Comparison of ENCODE assay signal across 8 mouse cellular contexts in genomic region chr9:48480411-48481213, GRCm38 (mm10). TPM values are rescaled to one million over a fixed set of nuclear protein-coding genes. Genes with fewer than 3 reads are reported as not detected.
A peak's percentile ranks its signal among the peaks of the same experiment; 100 is the strongest.
DNase-seq lines count a peak whose midpoint lies in the region; ATAC-seq lines count a peak whose summit lies in the region.

TSS of gene Rexo2 (minus strand) at chr9:48480623.

- H3K4me1 ChIP-seq in hindbrain, embryonic 12.5 days = no peaks in the 10 kb centered on the region; the same call in 1 of the 2 replicates

- peak within 1 kb of the TSS; percentile 89 for H3K4me3 ChIP-seq in hindbrain, embryonic 12.5 days

- peak; percentile 94 for DNase-seq in NIH3T3 (ENCODE audit: low read depth)
- peak; percentile 95 to 98 for DNase-seq in cerebellum, postnatal 10 days
- peak; percentile 91 to 94 for DNase-seq in frontal cortex, postnatal 10 days (ENCODE audit: low spot score in 2 of 2)
- DNase-seq in layer of hippocampus, postnatal 14 days (ENCODE audit: low spot score in 2 of 2) = peak; percentile 89 to 96
- peak; percentile 94 for DNase-seq in lung, postnatal 14 days
- DNase-seq in retina, adult 2 months (ENCODE audit: low read depth, low spot score) = peak; percentile 81
- DNase-seq in thymus, postnatal 36 days = peak; percentile 94 to 96

- ATAC-seq in hindbrain, embryonic 12.5 days (ENCODE audit: low FRiP score) = peak; percentile 98

- no peaks in the 10 kb centered on the region for H3K9me3 ChIP-seq in hindbrain, embryonic 12.5 days (replicated peaks)

- peaks cover 6% of the 10 kb centered on the region for H3K36me3 ChIP-seq in hindbrain, embryonic 12.5 days

- H3K9ac ChIP-seq in hindbrain, embryonic 12.5 days = peak within 1 kb of the TSS; percentile 79

- 2% methylated on average over 49 of the region's 49 CpGs for WGBS in hindbrain, embryonic 12.5 days

- H3K27me3 ChIP-seq in hindbrain, embryonic 12.5 days = no peaks in the 10 kb centered on the region

- H3K27ac ChIP-seq in hindbrain, embryonic 12.5 days = no peak within 1 kb of the TSS

- H3K4me2 ChIP-seq in hindbrain, embryonic 12.5 days (replicated peaks) = peak within 1 kb of the TSS; percentile 95

RNA-seq across cellular contexts. Expression of gene Rexo2, which starts in this region (rescaled TPM):
- 81.3 and 85.6 TPM in 2 replicates for polyA plus RNA-seq in hindbrain, embryonic 12.5 days (2016; fragmentation: Nextera tagmentation; extraction: Ambion mirVana)
- total RNA-seq in layer of hippocampus, postnatal 14 days (2021) = 10 to 100 TPM; 94.3 to 95.8 TPM
